8 mouse cellular contexts compared by ENCODE assay signal in genomic region chr2:26507481-26507886, GRCm38 (mm10). TPM values are rescaled to one million over a fixed set of nuclear protein-coding genes. Genes with fewer than 3 reads are reported as not detected.
A peak's percentile ranks its signal among the peaks of the same experiment; 100 is the strongest.
DNase-seq lines count a peak whose midpoint lies in the region; ATAC-seq and TF ChIP-seq lines count a peak whose summit lies in the region.

No protein-coding gene starts in this region.

- H3K4me2 ChIP-seq in lung, embryonic 16.5 days (ENCODE audit: low read depth, low read length), result peak overlapping the region; percentile 33
- H3K4me2 ChIP-seq in stomach, embryonic 14.5 days (replicated peaks; ENCODE audit: low read depth, low read length), result peak overlapping the region; percentile 35; the same call in 1 of the 2 replicates

- no peak for TF ChIP-seq POLR2A in heart, adult 2 months (IDR thresholded peaks at IDR 0.05; ENCODE audit: insufficient read depth, low read depth, low read length)

- H3K9ac ChIP-seq in heart, adult 2 months (ENCODE audit: low read depth, low read length), result peak overlapping the region; percentile 23; the same call in 1 of the 2 replicates
- peak overlapping the region; percentile 59 for H3K9ac ChIP-seq in lung, embryonic 16.5 days (ENCODE audit: low read length)
- 0 out of 2 replicates have a peak overlapping the region, but pooled peaks have one; percentile 4 for H3K9ac ChIP-seq in stomach, embryonic 14.5 days (replicated peaks; ENCODE audit: low read depth, low read length)

- no peaks in the 10 kb centered on the region for H3K27me3 ChIP-seq in heart, adult 2 months (ENCODE audit: control insufficient read depth, insufficient read depth, low read length)
- no peaks in the 10 kb centered on the region for H3K27me3 ChIP-seq in lung, embryonic 16.5 days (ENCODE audit: control insufficient read depth, insufficient read depth, low read depth, low read length)
- no peaks in the 10 kb centered on the region for H3K27me3 ChIP-seq in stomach, embryonic 14.5 days (ENCODE audit: control insufficient read depth, insufficient read depth, low read length)

- peak; percentile 60 for ATAC-seq in common myeloid progenitor, adult 5-6 weeks (replicated peaks; ENCODE audit: low read depth, poor library complexity, severe bottlenecking)
- ATAC-seq in lung, embryonic 16.5 days (ENCODE audit: low read depth), result peak; percentile 58
- peak; percentile 21; the same call in 1 of the 2 replicates for ATAC-seq in stomach, embryonic 14.5 days (ENCODE audit: insufficient number of reproducible peaks, insufficient read depth, low FRiP score, low read depth)

- TF ChIP-seq CTCF in left cerebral cortex, adult 2 months (IDR thresholded peaks at IDR 0.05), result no peak; the same call in 1 of the 2 replicates
- TF ChIP-seq CTCF in heart, adult 2 months (IDR thresholded peaks at IDR 0.05), result peak; percentile 11; the same call in 1 of the 2 replicates

- no peak for TF ChIP-seq EP300 in heart, adult 2 months (IDR thresholded peaks at IDR 0.05; ENCODE audit: insufficient read depth, low read depth, low read length)

- 17% methylated on average over 7 of the region's 7 CpGs for WGBS in heart, adult 2 months
- WGBS in lung, embryonic 16.5 days, result 6% methylated on average over 7 of the region's 7 CpGs
- WGBS in stomach, embryonic 14.5 days, result 5% methylated on average over 7 of the region's 7 CpGs

- intact Hi-C loops in left cerebral cortex, adult 2 months (cut with DNase I), result no loop called here
- intact Hi-C loops in heart, adult 2 months (cut with DNase I), result no loop called here

- no peaks in the 10 kb centered on the region for H3K79me2 ChIP-seq in heart, adult 2 months (replicated peaks; ENCODE audit: control insufficient read depth, insufficient read depth, low read length)

- H3K27ac ChIP-seq in left cerebral cortex, adult 2 months, result no peak overlapping the region; the same call in 1 of the 2 replicates
- H3K27ac ChIP-seq in heart, adult 2 months, result peak overlapping the region; percentile 74
- H3K27ac ChIP-seq in lung, embryonic 16.5 days (ENCODE audit: low read length), result peak overlapping the region; percentile 95
- H3K27ac ChIP-seq in stomach, embryonic 14.5 days (ENCODE audit: low read length), result peak overlapping the region; percentile 95

- no peak overlapping the region for H3K4me3 ChIP-seq in left cerebral cortex, adult 2 months
- peak overlapping the region; percentile 20; the same call in 1 of the 2 replicates for H3K4me3 ChIP-seq in heart, adult 2 months
- H3K4me3 ChIP-seq in lung, embryonic 16.5 days (ENCODE audit: low read length), result no peak overlapping the region
- no peak overlapping the region for H3K4me3 ChIP-seq in stomach, embryonic 14.5 days (ENCODE audit: low read depth, low read length)

- no peaks in the 10 kb centered on the region for H3K36me3 ChIP-seq in heart, adult 2 months (ENCODE audit: control insufficient read depth, insufficient read depth, low read length)
- no peaks in the 10 kb centered on the region for H3K36me3 ChIP-seq in lung, embryonic 16.5 days (ENCODE audit: control insufficient read depth, insufficient read depth, low read length)
- H3K36me3 ChIP-seq in stomach, embryonic 14.5 days (ENCODE audit: control insufficient read depth, insufficient read depth, low read length), result no peaks in the 10 kb centered on the region

- peaks cover 14% of the 10 kb centered on the region for H3K4me1 ChIP-seq in heart, adult 2 months (ENCODE audit: control insufficient read depth, insufficient read depth, low read length)
- peaks cover 38% of the 10 kb centered on the region for H3K4me1 ChIP-seq in lung, embryonic 16.5 days (replicated peaks; ENCODE audit: control insufficient read depth, insufficient read depth, low read length)
- peaks cover 42% of the 10 kb centered on the region for H3K4me1 ChIP-seq in stomach, embryonic 14.5 days (ENCODE audit: control insufficient read depth, insufficient read depth, low read length)

- peak; percentile 34 to 38 for DNase-seq in left cerebral cortex, adult 2 months (ENCODE audit: extremely low spot score in 1 of 2, low spot score in 2 of 2)
- no peak for DNase-seq in left cerebral cortex, adult 11 months (ENCODE audit: low spot score)
- DNase-seq in heart, adult 2 months, result peak; percentile 82 to 85
- DNase-seq in kidney, adult 18-20 months, result peak; percentile 71
- no peak for DNase-seq in cerebellum, adult 9-11 months

- H3K9me3 ChIP-seq in lung, embryonic 16.5 days (ENCODE audit: control insufficient read depth, low read length), result no peaks in the 10 kb centered on the region
- H3K9me3 ChIP-seq in stomach, embryonic 14.5 days (ENCODE audit: control insufficient read depth, low read depth, low read length), result no peaks in the 10 kb centered on the region

RNA-seq across cellular contexts. Expression of gene Notch1, which starts 9.0 kb away (rescaled TPM):
- total RNA-seq in left cerebral cortex, adult 2 months (2021), result 10 to 100 TPM; 23.8 to 23.9 TPM
- total RNA-seq in common myeloid progenitor, adult 5-6 weeks (2017), result 6.5 and 13.7 TPM in 2 replicates
- total RNA-seq in heart, adult 2 months (2021), result 10 to 100 TPM; 31.6 to 32.4 TPM
- polyA plus RNA-seq in heart, adult 2 months (2012; rRNA removed), result 22.0 and 23.2 TPM in 2 replicates
- 20.5 and 22.0 TPM in 2 replicates for polyA plus RNA-seq in lung, embryonic 16.5 days (2015; fragmentation: Nextera tagmentation; extraction: Ambion mirVana)
- polyA plus RNA-seq in stomach, embryonic 14.5 days (2014; fragmentation: Nextera tagmentation; extraction: Ambion mirVana), result 29.5 and 31.7 TPM in 2 replicates

Comparison
In these comparisons a context has a peak if more than half of its experiments do, and no peak if none do; other contexts are left out.
1. DNase-seq: peak in left cerebral cortex, adult 2 months (2 of 2), heart, adult 2 months (2 of 2) and kidney, adult 18-20 months (single experiment); none in left cerebral cortex, adult 11 months (single experiment) and cerebellum, adult 9-11 months (single experiment).
2. H3K9ac ChIP-seq: peak in every context shown above with its lines; median percentile 59 in lung, embryonic 16.5 days; 23 in heart, adult 2 months; 4 in stomach, embryonic 14.5 days.
3. Peak in every context shown above with its lines, with median percentiles within 50 percentile points of each other: ATAC-seq.